Mouse (Mus musculus): ENCODE measurements around the gene Itsn1. TPM values are rescaled to one million over a fixed set of nuclear protein-coding genes. Genes with fewer than 3 reads are reported as not detected.

Itsn1 gene
- total and polyA plus RNA-seq, 2 experiments from 2014 or later = 11.9 to 64.7 TPM

DNA sequence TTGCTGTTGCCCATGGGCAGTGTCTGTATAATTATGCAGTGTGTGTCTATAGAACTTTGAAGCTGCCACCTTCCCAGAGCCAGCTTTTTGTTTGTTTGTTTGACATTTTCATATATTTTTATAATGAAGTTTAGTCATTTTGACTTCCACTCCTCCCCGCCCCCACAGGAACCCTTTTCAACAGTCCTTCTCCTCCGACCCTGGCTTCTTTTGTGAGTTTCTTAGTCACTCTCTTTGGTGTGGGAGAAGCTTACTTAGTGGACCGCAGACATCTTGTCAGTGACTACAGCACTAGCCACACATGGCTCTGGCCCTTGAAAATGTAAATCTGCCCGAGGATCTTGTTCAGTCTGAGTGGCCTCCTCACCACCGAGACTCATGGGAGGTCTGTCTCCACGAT lies 35.3 kb downstream of the Itsn1 start:
- Histone ChIP-seq H3K4me1 (ENCODE audit: control insufficient read depth, insufficient read depth) (peaks cover 29% of the 10 kb centered on the region), H3K4me3 (ENCODE audit: low read depth, low read length) (no peak overlapping the region), H3K9ac (replicated peaks; ENCODE audit: low read depth, low read length) (no peak overlapping the region), H3K27ac (ENCODE audit: low read depth) (no peak overlapping the region), H3K27me3 (ENCODE audit: control insufficient read depth, insufficient read depth, low read length) (no peaks in the 10 kb centered on the region), H3K9me3 (replicated peaks; ENCODE audit: control insufficient read depth, low read length) (no peaks in the 10 kb centered on the region), H3K36me3 (replicated peaks; ENCODE audit: control insufficient read depth, insufficient read depth, low read length) (no peaks in the 10 kb centered on the region), H3K4me2 (ENCODE audit: low read depth, low read length) (no peak overlapping the region)
- no peak for TF ChIP-seq EP300 (IDR thresholded peaks at IDR 0.05; ENCODE audit: low read depth)
- TF ChIP-seq CTCF (IDR thresholded peaks at IDR 0.05; ENCODE audit: low read depth) = no peak
- ATAC-seq (ENCODE audit: insufficient read depth, low read depth) = no peak
- WGBS = 49% methylated on average over 6 of the region's 6 CpGs
- DNase-seq (ENCODE audit: low spot score) = no peak

DNA sequence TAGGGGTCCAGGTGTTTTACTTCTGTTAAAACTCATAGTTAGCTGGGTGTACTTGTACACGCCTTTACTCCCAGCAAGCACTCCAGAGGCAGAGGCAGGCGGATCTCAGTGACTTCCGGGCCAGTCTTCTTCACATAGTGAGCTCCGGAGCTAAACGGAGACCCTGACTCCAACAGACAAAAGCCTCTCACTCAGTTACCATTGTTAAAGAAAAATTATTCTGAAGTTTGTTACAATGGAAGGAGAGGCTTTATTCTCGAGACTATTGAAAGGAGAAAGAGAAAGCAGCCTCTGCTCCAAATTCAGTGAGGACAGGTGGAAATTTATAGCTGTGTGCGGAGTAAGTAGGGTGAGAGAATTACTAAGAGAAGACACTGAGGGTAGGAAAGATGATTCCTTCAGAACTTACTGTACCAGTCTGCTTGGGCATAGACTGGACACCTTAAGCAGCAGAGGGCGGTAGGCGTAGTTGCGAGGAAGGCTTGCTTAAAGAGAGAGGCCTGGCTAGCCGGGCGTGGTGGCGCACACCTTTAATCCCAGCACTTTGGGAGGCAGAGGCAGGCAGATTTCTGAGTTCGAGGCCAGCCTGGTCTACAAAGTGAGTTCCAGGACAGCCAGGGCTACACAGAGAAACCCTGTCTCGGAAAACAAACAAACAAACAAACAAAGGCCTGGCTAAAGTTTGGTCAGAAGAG lies 36.2 kb downstream of the Itsn1 start:
- TF ChIP-seq EP300 (IDR thresholded peaks at IDR 0.05; ENCODE audit: low read depth) (no peak), CTCF (IDR thresholded peaks at IDR 0.05; ENCODE audit: low read depth) (no peak)
- no peaks in the 10 kb centered on the region for H3K9me3 ChIP-seq (replicated peaks; ENCODE audit: control insufficient read depth, low read length)
- DNase-seq (ENCODE audit: low spot score) = no peak
- ATAC-seq (ENCODE audit: insufficient read depth, low read depth) = no peak
- no peak overlapping the region for H3K27ac ChIP-seq (ENCODE audit: low read depth)
- WGBS = 92% methylated on average over 15 of the region's 15 CpGs
- no peaks in the 10 kb centered on the region for H3K27me3 ChIP-seq (ENCODE audit: control insufficient read depth, insufficient read depth, low read length)
- H3K4me2 ChIP-seq (ENCODE audit: low read depth, low read length) = no peak overlapping the region
- H3K4me3 ChIP-seq (ENCODE audit: low read depth, low read length) = no peak overlapping the region
- peaks cover 29% of the 10 kb centered on the region for H3K4me1 ChIP-seq (ENCODE audit: control insufficient read depth, insufficient read depth)
- H3K36me3 ChIP-seq (replicated peaks; ENCODE audit: control insufficient read depth, insufficient read depth, low read length) = no peaks in the 10 kb centered on the region
- H3K9ac ChIP-seq (replicated peaks; ENCODE audit: low read depth, low read length) = no peak overlapping the region

DNA sequence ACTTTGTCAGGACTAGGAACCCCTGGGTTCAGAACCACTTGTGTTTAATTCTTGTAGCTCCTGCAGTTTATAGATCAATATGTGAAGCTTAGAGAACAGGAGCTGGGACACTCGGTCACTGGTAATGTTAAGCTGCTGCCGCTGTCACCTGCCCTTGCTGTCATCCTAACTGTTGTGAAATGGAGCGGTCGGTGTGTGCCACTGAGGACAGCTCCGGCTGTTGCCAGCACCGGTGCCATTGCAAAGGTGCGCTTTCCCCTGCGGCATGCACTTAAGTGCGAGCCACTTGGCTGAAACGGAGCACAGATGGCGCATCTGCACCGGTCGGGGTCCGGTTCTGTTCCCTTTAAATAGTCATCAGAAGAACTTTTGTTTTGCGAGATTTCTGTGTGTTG lies 36.7 kb downstream of the Itsn1 start:
- no peak for TF ChIP-seq EP300 (IDR thresholded peaks at IDR 0.05; ENCODE audit: low read depth)
- TF ChIP-seq CTCF (IDR thresholded peaks at IDR 0.05; ENCODE audit: low read depth) = no peak
- Histone ChIP-seq H3K9ac (replicated peaks; ENCODE audit: low read depth, low read length) (no peak overlapping the region), H3K4me1 (ENCODE audit: control insufficient read depth, insufficient read depth) (peaks cover 31% of the 10 kb centered on the region), H3K36me3 (replicated peaks; ENCODE audit: control insufficient read depth, insufficient read depth, low read length) (no peaks in the 10 kb centered on the region), H3K4me3 (ENCODE audit: low read depth, low read length) (no peak overlapping the region), H3K9me3 (replicated peaks; ENCODE audit: control insufficient read depth, low read length) (no peaks in the 10 kb centered on the region), H3K4me2 (ENCODE audit: low read depth, low read length) (no peak overlapping the region), H3K27me3 (ENCODE audit: control insufficient read depth, insufficient read depth, low read length) (no peaks in the 10 kb centered on the region), H3K27ac (ENCODE audit: low read depth) (no peak overlapping the region)
- ATAC-seq (ENCODE audit: insufficient read depth, low read depth) = no peak
- WGBS = 86% methylated on average over 15 of the region's 15 CpGs
- DNase-seq (ENCODE audit: low spot score) = no peak

DNA sequence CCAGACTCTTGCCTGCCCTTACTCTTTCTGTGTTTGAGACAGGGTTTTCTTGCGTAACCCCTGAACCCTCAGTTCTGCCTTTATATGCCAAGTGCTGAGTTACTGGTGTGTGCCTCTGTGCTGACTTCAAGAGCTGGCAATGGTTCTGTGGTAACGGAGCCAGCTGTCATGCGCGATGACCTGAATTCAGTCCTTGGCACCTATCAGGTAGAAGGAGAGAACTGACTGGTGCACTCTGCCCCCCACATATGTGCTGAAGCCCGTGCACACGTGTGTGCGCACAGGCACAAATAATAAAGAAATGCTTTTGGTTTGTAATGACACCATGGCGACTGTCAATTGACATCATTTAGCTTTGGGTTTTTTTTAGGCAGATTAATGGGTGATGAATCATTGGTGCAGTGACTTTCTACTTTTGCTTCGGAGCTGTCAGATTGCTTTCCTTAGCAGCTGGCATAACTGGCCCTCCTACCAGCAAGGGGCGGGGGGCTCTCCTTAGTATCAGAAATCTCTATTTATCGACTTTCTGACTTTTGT lies 38.2 kb downstream of the Itsn1 start:
- Histone ChIP-seq H3K36me3 (replicated peaks; ENCODE audit: control insufficient read depth, insufficient read depth, low read length) (no peaks in the 10 kb centered on the region), H3K27me3 (ENCODE audit: control insufficient read depth, insufficient read depth, low read length) (no peaks in the 10 kb centered on the region), H3K9ac (replicated peaks; ENCODE audit: low read depth, low read length) (no peak overlapping the region), H3K4me1 (ENCODE audit: control insufficient read depth, insufficient read depth) (peaks cover 30% of the 10 kb centered on the region), H3K4me3 (ENCODE audit: low read depth, low read length) (no peak overlapping the region), H3K4me2 (ENCODE audit: low read depth, low read length) (no peak overlapping the region), H3K27ac (ENCODE audit: low read depth) (peak overlapping the region; percentile 47), H3K9me3 (replicated peaks; ENCODE audit: control insufficient read depth, low read length) (no peaks in the 10 kb centered on the region)
- ATAC-seq (ENCODE audit: insufficient read depth, low read depth) (no peak), DNase-seq (ENCODE audit: low spot score) (no peak)
- TF ChIP-seq CTCF (IDR thresholded peaks at IDR 0.05; ENCODE audit: low read depth) = no peak
- TF ChIP-seq EP300 (IDR thresholded peaks at IDR 0.05; ENCODE audit: low read depth) = no peak
- WGBS = 72% methylated on average over 11 of the region's 11 CpGs

DNA sequence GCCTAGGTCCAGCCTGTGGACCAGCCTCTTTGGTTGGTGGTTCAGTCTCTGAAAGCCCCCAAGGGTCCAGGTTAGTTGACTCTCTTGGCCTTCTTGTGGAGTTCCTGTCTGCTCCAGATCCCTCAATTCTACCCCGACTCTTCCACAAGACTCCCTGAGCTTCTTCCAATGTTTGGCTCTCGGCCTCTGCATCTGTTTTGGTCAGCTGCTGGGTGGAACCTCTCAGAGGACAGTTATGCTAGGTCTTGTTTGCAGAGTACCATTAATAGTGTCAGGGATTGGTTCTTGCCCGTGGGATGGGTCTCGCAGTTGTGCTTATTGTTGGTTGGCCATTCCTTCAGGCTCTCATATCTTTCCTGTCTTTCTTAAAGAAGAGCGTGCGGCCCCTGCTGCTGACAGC lies 39.5 kb downstream of the Itsn1 start:
- Histone ChIP-seq H3K36me3 (replicated peaks; ENCODE audit: control insufficient read depth, insufficient read depth, low read length) (no peaks in the 10 kb centered on the region), H3K4me1 (ENCODE audit: control insufficient read depth, insufficient read depth) (peaks cover 26% of the 10 kb centered on the region)
- ATAC-seq (ENCODE audit: insufficient read depth, low read depth) = no peak

DNA sequence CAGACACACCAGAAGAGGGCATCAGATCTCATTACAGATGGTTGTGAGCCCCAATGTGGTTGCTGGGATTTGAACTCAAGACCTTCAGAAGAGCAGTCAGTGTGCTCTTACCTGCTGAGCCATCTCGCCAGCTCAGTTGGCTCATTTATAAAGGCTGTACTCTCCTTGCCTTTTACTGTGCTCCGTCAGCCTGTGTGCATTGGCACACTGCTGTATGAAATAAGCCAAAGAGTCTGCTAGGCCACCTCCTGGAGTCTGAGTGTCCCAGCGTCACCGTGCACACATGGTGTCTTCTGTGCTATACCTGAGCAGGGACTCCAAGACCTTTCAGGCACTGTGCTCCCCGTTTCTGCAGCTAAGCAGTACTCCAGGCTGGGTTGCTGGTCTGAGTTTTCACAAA lies 40.8 kb downstream of the Itsn1 start:
- Histone ChIP-seq H3K27me3 (ENCODE audit: control insufficient read depth, insufficient read depth, low read length) (no peaks in the 10 kb centered on the region), H3K4me2 (ENCODE audit: low read depth, low read length) (no peak overlapping the region), H3K9me3 (replicated peaks; ENCODE audit: control insufficient read depth, low read length) (no peaks in the 10 kb centered on the region), H3K27ac (ENCODE audit: low read depth) (no peak overlapping the region), H3K4me3 (ENCODE audit: low read depth, low read length) (no peak overlapping the region), H3K9ac (replicated peaks; ENCODE audit: low read depth, low read length) (no peak overlapping the region), H3K4me1 (ENCODE audit: control insufficient read depth, insufficient read depth) (peaks cover 22% of the 10 kb centered on the region), H3K36me3 (replicated peaks; ENCODE audit: control insufficient read depth, insufficient read depth, low read length) (no peaks in the 10 kb centered on the region)
- TF ChIP-seq CTCF (IDR thresholded peaks at IDR 0.05; ENCODE audit: low read depth) (no peak), EP300 (IDR thresholded peaks at IDR 0.05; ENCODE audit: low read depth) (no peak)
- no peak for DNase-seq (ENCODE audit: low spot score)
- ATAC-seq (ENCODE audit: insufficient read depth, low read depth) = no peak
- WGBS = 81% methylated on average over 5 of the region's 5 CpGs

More for the DNA sequence above, 39.5 kb downstream of the Itsn1 start:
- Histone ChIP-seq H3K9ac (replicated peaks; ENCODE audit: low read depth, low read length) (no peak overlapping the region), H3K4me2 (ENCODE audit: low read depth, low read length) (no peak overlapping the region), H3K27me3 (ENCODE audit: control insufficient read depth, insufficient read depth, low read length) (no peaks in the 10 kb centered on the region), H3K27ac (ENCODE audit: low read depth) (no peak overlapping the region), H3K4me3 (ENCODE audit: low read depth, low read length) (no peak overlapping the region), H3K9me3 (replicated peaks; ENCODE audit: control insufficient read depth, low read length) (no peaks in the 10 kb centered on the region)
- no peak for DNase-seq (ENCODE audit: low spot score)
- WGBS = 93% methylated on average over 6 of the region's 6 CpGs
- TF ChIP-seq CTCF (IDR thresholded peaks at IDR 0.05; ENCODE audit: low read depth) (no peak), EP300 (IDR thresholded peaks at IDR 0.05; ENCODE audit: low read depth) (no peak)

All from heart, postnatal 0 days (tissue).